Mouse (Mus musculus) liver, postnatal 0 days (tissue): ENCODE measurements around the gene Wnt9a. TPM values are rescaled to one million over a fixed set of nuclear protein-coding genes. Genes with fewer than 3 reads are reported as not detected.

ENCODE experiments used
- ATAC-seq: fragments of 200-750 bp; cut with Nextera tagmentation; 2 replicates; pipeline ENCODE4 v1.8.0; 2017; ENCODE audit warnings: mild to moderate bottlenecking, moderate library complexity
- DNase-seq: peaks from one replicate; pipeline ENCODE4 v3.0.0-alpha.2; 2016
- H3K27ac ChIP-seq: fragments of 300-500 bp; sonication (generic); 2 replicates; pipeline ENCODE4 v1.5.1; 2014; ENCODE audit warnings: antibody characterized with exemption, moderate library complexity, mild to moderate bottlenecking, low read depth
- H3K27me3 ChIP-seq: fragments of 300-500 bp; sonication (generic); 2 replicates; pipeline ENCODE4 v1.6.1; 2014; ENCODE audit warnings: low read length, control low read depth, mixed read lengths; ENCODE audit not compliant: insufficient read depth
- H3K36me3 ChIP-seq: fragments of 300-500 bp; sonication (generic); replicated peaks from 2 replicates; pipeline ENCODE4 v1.6.1; 2014; ENCODE audit warnings: mild to moderate bottlenecking, control low read depth, low read length, moderate library complexity, mixed read lengths; ENCODE audit not compliant: insufficient read depth
- H3K4me1 ChIP-seq: fragments of 300-500 bp; sonication (generic); 2 replicates; pipeline ENCODE4 v1.6.1; 2014; ENCODE audit warnings: antibody characterized with exemption, mild to moderate bottlenecking, control low read depth; ENCODE audit not compliant: insufficient read depth
- H3K4me2 ChIP-seq: fragments of 300-500 bp; sonication (generic); 2 replicates; pipeline ENCODE4 v1.6.1; 2014; ENCODE audit warnings: low read depth, mild to moderate bottlenecking, low read length, moderate library complexity, mixed read lengths
- H3K4me3 ChIP-seq: fragments of 300-500 bp; sonication (generic); 2 replicates; pipeline ENCODE4 v1.5.1; 2014; ENCODE audit warnings: low read depth, low read length
- H3K9ac ChIP-seq: fragments of 300-500 bp; sonication (generic); replicated peaks from 2 replicates; pipeline ENCODE4 v1.6.1; 2014; ENCODE audit warnings: mild to moderate bottlenecking, moderate library complexity
- H3K9me3 ChIP-seq: fragments of 300-500 bp; sonication (generic); 2 replicates; pipeline ENCODE4 v1.6.1; 2016; ENCODE audit warnings: mild to moderate bottlenecking, control low read depth, low read length, mixed read lengths
- CTCF ChIP-seq: sonication (generic); IDR thresholded peaks from 2 replicates; pipeline ENCODE4 v1.5.1; 2016; ENCODE audit warnings: antibody characterized with exemption, low read depth
- EP300 ChIP-seq: IDR thresholded peaks from 2 replicates; pipeline ENCODE4 v1.6.1; 2016; ENCODE audit warnings: antibody characterized with exemption, low read depth, mild to moderate bottlenecking
- WGBS: fragments of 180-500 bp; shearing (Covaris S2); extraction: QIAGEN DNeasy Blood & Tissue Kit; methylation state at CpG from one replicate; pipeline ENCODE4 v1.1.7; 2014; ENCODE audit not compliant: insufficient replicate concordance; 5-methylcytosine and 5-hydroxymethylcytosine counted together
- polyA plus RNA-seq: library from polyadenylated mRNA; unstranded; fragments of >200 nt; fragmentation: Nextera tagmentation; extraction: Ambion mirVana; gene quantifications from 2 replicates; pipeline ENCODE4 v1.2.1, GENCODE M21; 2015

The Wnt9a gene
- polyA plus RNA-seq, 1 experiment from 2014 or later = 0.16 TPM

DNA sequence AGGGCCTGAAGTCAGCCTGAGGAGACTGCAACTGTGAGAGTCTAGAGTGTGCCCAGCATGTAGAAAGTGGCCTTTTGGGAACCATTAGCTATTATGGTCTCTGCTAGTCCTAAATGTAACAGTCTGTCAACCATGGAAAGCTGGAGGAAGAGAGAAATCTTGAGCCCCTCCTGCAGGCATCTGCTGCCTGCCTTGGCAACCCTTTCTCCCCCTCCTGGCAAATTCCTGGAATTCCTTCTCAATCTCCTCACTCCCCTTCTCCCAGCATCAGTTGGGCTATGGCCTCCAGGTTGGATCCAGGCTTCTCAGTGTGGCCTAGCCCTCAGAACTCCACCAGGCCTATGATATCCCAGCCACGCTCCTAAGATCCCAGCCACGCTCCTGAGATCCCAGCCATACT, 43.6 kb downstream of the Wnt9a start:
- 78% methylated on average over 2 of the region's 2 CpGs for WGBS
- no peaks in the 10 kb centered on the region for H3K36me3 ChIP-seq
- H3K27me3 ChIP-seq = no peaks in the 10 kb centered on the region
- H3K9ac ChIP-seq = no peak overlapping the region
- TF ChIP-seq EP300 = no peak
- no peak for TF ChIP-seq CTCF
- ATAC-seq = no peak
- H3K27ac ChIP-seq = no peak overlapping the region
- no peaks in the 10 kb centered on the region for H3K4me1 ChIP-seq
- no peak for DNase-seq
- H3K9me3 ChIP-seq = no peaks in the 10 kb centered on the region
- H3K4me2 ChIP-seq = no peak overlapping the region
- H3K4me3 ChIP-seq = no peak overlapping the region

DNA sequence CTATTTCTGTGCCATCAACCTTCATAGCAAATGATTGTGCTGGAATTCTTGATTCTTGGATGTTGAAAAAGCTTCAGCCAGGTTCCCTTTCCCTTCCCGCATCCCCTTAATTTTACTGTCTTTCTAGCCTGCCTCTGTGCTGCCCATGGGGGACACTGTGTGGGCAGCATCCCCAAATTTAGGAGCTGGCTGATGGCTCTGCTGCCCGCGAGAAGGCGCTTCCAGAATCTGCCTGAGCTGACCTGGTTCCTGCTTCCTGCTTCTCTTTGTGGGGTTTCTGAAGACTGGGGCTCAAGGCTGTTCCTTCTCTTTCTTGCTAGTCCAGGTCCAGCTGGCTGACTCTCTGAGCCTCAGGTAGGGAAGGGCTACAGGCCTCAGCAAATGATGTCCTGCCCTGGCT, 48.1 kb downstream of the Wnt9a start:
- Histone ChIP-seq H3K9me3 (no peaks in the 10 kb centered on the region), H3K36me3 (no peaks in the 10 kb centered on the region), H3K4me2 (no peak overlapping the region), H3K4me3 (no peak overlapping the region), H3K9ac (no peak overlapping the region), H3K4me1 (no peaks in the 10 kb centered on the region), H3K27ac (no peak overlapping the region), H3K27me3 (no peaks in the 10 kb centered on the region)
- TF ChIP-seq CTCF = no peak
- WGBS = 79% methylated on average over 4 of the region's 4 CpGs
- DNase-seq (no peak), ATAC-seq (no peak)

DNA sequence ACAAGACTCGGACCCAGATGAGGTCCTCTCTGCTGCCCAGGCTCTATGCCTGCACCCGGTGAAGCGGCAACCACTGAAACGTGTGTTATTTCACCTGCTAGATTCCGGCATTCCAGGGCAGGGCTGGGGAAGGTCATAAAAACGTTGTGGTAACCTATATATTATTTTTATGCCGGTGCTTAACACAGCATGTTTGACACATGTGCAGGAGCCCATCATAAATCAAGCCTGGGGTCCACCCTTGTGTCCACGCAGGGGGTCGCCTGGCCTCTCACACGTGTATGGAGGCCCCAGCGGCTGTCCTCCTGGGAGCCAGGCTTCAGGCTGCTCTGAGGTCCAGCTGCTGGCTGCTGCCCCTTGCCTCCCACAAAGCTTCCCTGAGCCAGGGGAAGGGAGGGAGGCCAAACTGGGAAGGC, 50.2 kb downstream of the Wnt9a start:
- H3K36me3 ChIP-seq = no peaks in the 10 kb centered on the region
- no peak for DNase-seq
- WGBS = 65% methylated on average over 11 of the region's 11 CpGs

DNA sequence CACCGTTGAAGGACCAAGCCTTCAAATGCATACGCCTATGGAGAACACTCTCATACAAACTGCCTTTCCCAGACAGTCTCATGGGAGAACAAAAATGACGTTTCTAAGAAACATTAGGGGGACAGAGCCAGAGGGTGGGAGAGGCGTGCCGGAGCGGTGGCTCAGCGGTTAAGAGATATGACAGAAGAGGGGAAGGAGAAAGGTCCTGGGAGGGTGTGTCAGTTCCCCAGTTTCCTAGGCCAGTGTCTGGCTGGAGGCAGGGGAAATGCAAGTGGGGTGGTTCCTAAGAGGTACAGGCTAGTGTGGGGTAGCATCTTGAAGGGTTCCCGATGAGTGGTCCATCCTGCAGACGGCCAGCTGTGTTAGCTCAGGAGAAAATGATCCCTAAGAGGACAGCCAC, 54.6 kb downstream of the Wnt9a start:
- WGBS = 70% methylated on average over 9 of the region's 9 CpGs
- H3K9ac ChIP-seq = no peak overlapping the region
- ATAC-seq = no peak

More for the DNA sequence above, 50.2 kb downstream of the Wnt9a start:
- no peak overlapping the region for H3K27ac ChIP-seq
- H3K27me3 ChIP-seq = no peaks in the 10 kb centered on the region
- TF ChIP-seq CTCF (no peak), EP300 (no peak)
- no peak overlapping the region for H3K4me3 ChIP-seq
- H3K9ac ChIP-seq = no peak overlapping the region
- H3K4me1 ChIP-seq = no peaks in the 10 kb centered on the region
- no peak overlapping the region for H3K4me2 ChIP-seq
- no peaks in the 10 kb centered on the region for H3K9me3 ChIP-seq
- no peak for ATAC-seq

DNA sequence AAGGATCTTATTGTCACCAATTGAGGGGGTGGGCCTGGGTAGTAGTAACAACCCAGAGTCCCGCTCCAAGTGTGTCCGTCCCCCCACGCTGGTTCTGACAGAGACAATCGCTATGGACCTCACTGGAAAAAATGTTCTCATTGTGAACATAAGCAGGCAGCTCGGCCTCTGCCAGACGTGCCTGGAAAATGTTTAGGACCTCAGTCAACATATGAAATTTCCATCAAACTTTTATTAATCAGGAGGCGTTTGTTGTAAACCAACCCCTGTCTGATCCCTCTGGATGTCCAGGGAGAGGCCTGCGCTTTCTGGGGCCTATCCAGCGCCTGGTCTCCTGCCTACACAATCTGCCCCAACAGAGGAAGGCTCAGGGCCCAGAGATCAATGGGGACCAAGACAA, 57.3 kb downstream of the Wnt9a start:
- no peak overlapping the region for H3K9ac ChIP-seq
- H3K9me3 ChIP-seq = no peaks in the 10 kb centered on the region
- H3K4me2 ChIP-seq = no peak overlapping the region
- DNase-seq (no peak), ATAC-seq (no peak)
- H3K36me3 ChIP-seq = no peaks in the 10 kb centered on the region
- no peak for TF ChIP-seq EP300
- TF ChIP-seq CTCF = no peak
- WGBS = 75% methylated on average over 9 of the region's 9 CpGs
- H3K27me3 ChIP-seq = no peaks in the 10 kb centered on the region
- no peak overlapping the region for H3K4me3 ChIP-seq
- no peaks in the 10 kb centered on the region for H3K4me1 ChIP-seq
- no peak overlapping the region for H3K27ac ChIP-seq

More for the DNA sequence above, 54.6 kb downstream of the Wnt9a start:
- Histone ChIP-seq H3K4me1 (no peaks in the 10 kb centered on the region), H3K4me3 (no peak overlapping the region), H3K36me3 (no peaks in the 10 kb centered on the region), H3K27ac (no peak overlapping the region), H3K27me3 (no peaks in the 10 kb centered on the region), H3K9me3 (no peaks in the 10 kb centered on the region), H3K4me2 (no peak overlapping the region)
- TF ChIP-seq CTCF = no peak
- no peak for TF ChIP-seq EP300
- no peak for DNase-seq

DNA sequence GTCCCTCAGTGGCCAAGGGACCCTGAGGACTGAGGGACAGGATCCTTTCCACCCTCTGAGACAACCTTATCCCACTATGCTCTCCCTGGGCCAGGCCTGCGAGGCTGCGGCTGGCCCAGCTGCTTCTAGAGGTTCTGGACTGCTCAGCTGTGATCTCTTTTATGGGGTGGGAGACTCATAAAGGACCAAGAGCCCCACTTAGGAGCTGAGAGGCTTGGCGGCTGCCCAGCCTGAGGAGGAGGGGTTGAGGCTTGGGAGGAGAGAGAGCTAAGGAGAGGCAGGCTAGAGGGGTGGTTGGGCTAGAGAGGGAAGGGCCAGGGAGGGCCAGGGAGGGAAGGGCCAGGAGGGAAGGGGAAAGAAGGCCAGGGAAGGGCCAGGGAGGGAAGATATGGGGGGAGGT, 57.7 kb downstream of the Wnt9a start:
- no peak overlapping the region for H3K4me3 ChIP-seq
- no peak overlapping the region for H3K9ac ChIP-seq
- ATAC-seq (no peak), DNase-seq (no peak)
- H3K4me1 ChIP-seq = no peaks in the 10 kb centered on the region
- no peaks in the 10 kb centered on the region for H3K9me3 ChIP-seq
- H3K36me3 ChIP-seq = no peaks in the 10 kb centered on the region
- H3K27me3 ChIP-seq = no peaks in the 10 kb centered on the region
- H3K27ac ChIP-seq = no peak overlapping the region
- 57% methylated on average over 3 of the region's 3 CpGs for WGBS
- H3K4me2 ChIP-seq = no peak overlapping the region
- TF ChIP-seq EP300 (no peak), CTCF (no peak)

DNA sequence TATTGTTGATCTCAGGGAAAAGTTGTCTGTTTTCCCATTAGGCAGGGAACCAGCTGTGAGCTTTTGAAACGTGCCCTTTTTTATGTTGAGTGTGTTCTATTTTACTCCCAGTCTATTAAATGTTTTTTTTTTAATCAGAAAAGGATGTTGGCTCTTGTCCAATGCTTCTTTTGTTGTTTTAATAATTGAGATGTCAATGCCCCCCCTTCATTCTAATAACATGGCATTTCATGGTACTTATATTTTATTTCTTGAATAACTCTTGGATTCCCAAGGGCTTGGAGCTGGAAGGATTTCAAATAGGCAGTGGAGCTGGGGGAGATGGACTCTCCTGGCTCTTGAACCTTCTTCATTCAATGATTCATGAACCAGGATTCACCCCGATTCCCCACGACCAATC, 59.3 kb downstream of the Wnt9a start:
- whole genome bisulfite sequencing = 73% methylated on average over 3 of the region's 3 CpGs
- Histone ChIP-seq H3K4me3 (no peak overlapping the region), H3K27ac (no peak overlapping the region), H3K9ac (no peak overlapping the region), H3K4me2 (no peak overlapping the region), H3K36me3 (no peaks in the 10 kb centered on the region), H3K4me1 (no peaks in the 10 kb centered on the region), H3K9me3 (no peaks in the 10 kb centered on the region), H3K27me3 (no peaks in the 10 kb centered on the region)
- DNase-seq (no peak), ATAC-seq (no peak)
- TF ChIP-seq EP300 (no peak), CTCF (no peak)
